Mouse (Mus musculus): ENCODE results near the gene Rad51b. TPM values are rescaled to one million over a fixed set of nuclear protein-coding genes. Genes with fewer than 3 reads are reported as not detected.

Rad51b gene
- total and polyA plus RNA-seq, 3 experiments: 6.5 to 8.6 (median 8.5) TPM

- H3K9me3 ChIP-seq (replicated peaks; ENCODE audit: low read length): peaks cover 10% of the 10 kb centered on the region
- no peak overlapping the region for H3K4me3 ChIP-seq (replicated peaks in 1 of 3; ENCODE audit: low read depth in 2 of 3, low read length in 2 of 3, poor library complexity in 1 of 3)
- TF ChIP-seq NELFE (IDR thresholded peaks at IDR 0.05; ENCODE audit: low read depth, low read length) (no peak), ZNF384 (IDR thresholded peaks at IDR 0.05; ENCODE audit: low read depth, low read length) (no peak), MAX (IDR thresholded peaks at IDR 0.05; ENCODE audit: low read length) (no peak), MYC (IDR thresholded peaks at IDR 0.05; ENCODE audit: low read depth, low read length) (no peak)
- peaks cover 0 to 8% of the 10 kb centered on the region in 2 experiments; a peak in 2 of 4 replicates for H3K4me1 ChIP-seq (ENCODE audit: control insufficient read depth in 1 of 2, insufficient read depth in 2 of 2)
- dilution Hi-C loops (cut with MboI; ENCODE audit: extremely low pct_ligation_motif_present, extremely low pct_unique_long_range_greater_than_20kb, low sequenced_read_pairs): no loop called here
- in situ Hi-C loops (cut with MboI; ENCODE audit: low pct_ligation_motif_present, low pct_unique_long_range_greater_than_20kb, low sequenced_read_pairs): no loop called here
- peaks cover 17 to 68% of the 10 kb centered on the region in 2 experiments for H3K36me3 ChIP-seq (replicated peaks in 1 of 2; ENCODE audit: control insufficient read depth in 1 of 2, insufficient read depth in 1 of 2, low read length in 1 of 2)
- H3K4me2 ChIP-seq (ENCODE audit: insufficient read depth, low read depth, poor library complexity, severe bottlenecking): no peak overlapping the region
- H3K9ac ChIP-seq (ENCODE audit: insufficient read depth, low read depth): no peak overlapping the region
- H3K27me3 ChIP-seq (replicated peaks): no peaks in the 10 kb centered on the region
- no peak overlapping the region for H3K27ac ChIP-seq (ENCODE audit: insufficient read depth, low read depth)
- no peak for DNase-seq (ENCODE audit: extremely low read depth)
- no peaks in the 10 kb centered on the region for H3K79me2 ChIP-seq (replicated peaks; ENCODE audit: control insufficient read depth, extremely low read depth, insufficient read depth, poor library complexity, severe bottlenecking)
These were observed 33.5 kb downstream of the Rad51b start for GRCm38 (mm10) chr12:79330571-79330970.

GRCm38 (mm10) chr12:79331722-79332121 is 34.6 kb downstream of the Rad51b start:
- Histone ChIP-seq H3K4me2 (ENCODE audit: insufficient read depth, low read depth, poor library complexity, severe bottlenecking) (no peak overlapping the region), H3K27ac (ENCODE audit: insufficient read depth, low read depth) (no peak overlapping the region), H3K9me3 (replicated peaks; ENCODE audit: low read length) (peaks cover 10% of the 10 kb centered on the region), H3K27me3 (replicated peaks) (no peaks in the 10 kb centered on the region), H3K4me1 (ENCODE audit: control insufficient read depth in 1 of 2, insufficient read depth in 2 of 2) (peaks cover 0 to 8% of the 10 kb centered on the region in 2 experiments; a peak in 2 of 4 replicates), H3K36me3 (replicated peaks in 1 of 2; ENCODE audit: control insufficient read depth in 1 of 2, insufficient read depth in 1 of 2, low read length in 1 of 2) (peaks cover 15 to 68% of the 10 kb centered on the region in 2 experiments), H3K9ac (ENCODE audit: insufficient read depth, low read depth) (no peak overlapping the region), H3K79me2 (replicated peaks; ENCODE audit: control insufficient read depth, extremely low read depth, insufficient read depth, poor library complexity, severe bottlenecking) (no peaks in the 10 kb centered on the region), H3K4me3 (replicated peaks in 1 of 3; ENCODE audit: low read depth in 2 of 3, low read length in 2 of 3, poor library complexity in 1 of 3) (no peak overlapping the region)
- in situ Hi-C loops (cut with MboI; ENCODE audit: low pct_ligation_motif_present, low pct_unique_long_range_greater_than_20kb, low sequenced_read_pairs) (no loop called here), dilution Hi-C loops (cut with MboI; ENCODE audit: extremely low pct_ligation_motif_present, extremely low pct_unique_long_range_greater_than_20kb, low sequenced_read_pairs) (no loop called here)
- DNase-seq (ENCODE audit: extremely low read depth): no peak
- no peak for TF ChIP-seq MAX (IDR thresholded peaks at IDR 0.05; ENCODE audit: low read length)

GRCm38 (mm10) chr12:79338791-79339190 is 41.7 kb downstream of the Rad51b start:
- Histone ChIP-seq H3K4me1 (ENCODE audit: control insufficient read depth in 1 of 2, insufficient read depth in 2 of 2) (peaks cover 0 to 2% of the 10 kb centered on the region in 2 experiments; a peak in 1 of 4 replicates), H3K4me2 (ENCODE audit: insufficient read depth, low read depth, poor library complexity, severe bottlenecking) (no peak overlapping the region), H3K4me3 (replicated peaks in 1 of 3; ENCODE audit: low read depth in 2 of 3, low read length in 2 of 3, poor library complexity in 1 of 3) (no peak overlapping the region), H3K9ac (ENCODE audit: insufficient read depth, low read depth) (no peak overlapping the region), H3K9me3 (replicated peaks; ENCODE audit: low read length) (peaks cover 9% of the 10 kb centered on the region), H3K27ac (ENCODE audit: insufficient read depth, low read depth) (no peak overlapping the region), H3K27me3 (replicated peaks) (no peaks in the 10 kb centered on the region), H3K36me3 (replicated peaks in 1 of 2; ENCODE audit: control insufficient read depth in 1 of 2, insufficient read depth in 1 of 2, low read length in 1 of 2) (peaks cover 11 to 56% of the 10 kb centered on the region in 2 experiments), H3K79me2 (replicated peaks; ENCODE audit: control insufficient read depth, extremely low read depth, insufficient read depth, poor library complexity, severe bottlenecking) (no peaks in the 10 kb centered on the region)
- DNase-seq (ENCODE audit: extremely low read depth): no peak
- TF ChIP-seq SMC3 (IDR thresholded peaks at IDR 0.05; ENCODE audit: low read depth, low read length): no peak
- no peak for TF ChIP-seq POLR2A (IDR thresholded peaks at IDR 0.05; ENCODE audit: low read depth, low read length)
- no peak for TF ChIP-seq KAT2A (IDR thresholded peaks at IDR 0.05; ENCODE audit: insufficient replicate concordance, low read length)
- TF ChIP-seq UBTF (IDR thresholded peaks at IDR 0.05; ENCODE audit: low read depth, low read length): no peak
- TF ChIP-seq JUND (conservative IDR thresholded peaks at IDR 0.05; ENCODE audit: low read depth, low read length): no peak
- TF ChIP-seq CHD1 (IDR thresholded peaks at IDR 0.05; ENCODE audit: low read depth, low read length): no peak
- TF ChIP-seq ZNF384 (IDR thresholded peaks at IDR 0.05; ENCODE audit: low read depth, low read length): no peak
- no peak for TF ChIP-seq GABPA (IDR thresholded peaks at IDR 0.05; ENCODE audit: insufficient replicate concordance, low read depth, low read length)
- no peak for TF ChIP-seq RAD21 (IDR thresholded peaks at IDR 0.05; ENCODE audit: low read depth, low read length)
- TF ChIP-seq MEF2A (IDR thresholded peaks at IDR 0.05; ENCODE audit: borderline replicate concordance, low read depth, low read length): no peak
- no peak for TF ChIP-seq BHLHE40 (IDR thresholded peaks at IDR 0.05; ENCODE audit: low read depth, low read length)
- TF ChIP-seq TBP (conservative IDR thresholded peaks at IDR 0.05; ENCODE audit: low read depth, low read length): no peak
- TF ChIP-seq CHD2 (IDR thresholded peaks at IDR 0.05; ENCODE audit: low read length): no peak
- TF ChIP-seq ZMIZ1 (IDR thresholded peaks at IDR 0.05; ENCODE audit: low read depth, low read length): no peak
- no peak for TF ChIP-seq JUN (IDR thresholded peaks at IDR 0.05; ENCODE audit: insufficient read depth, low read depth, low read length)
- no peak for TF ChIP-seq MXI1 (IDR thresholded peaks at IDR 0.05; ENCODE audit: low read depth, low read length)
- in situ Hi-C loops (cut with MboI; ENCODE audit: low pct_ligation_motif_present, low pct_unique_long_range_greater_than_20kb, low sequenced_read_pairs) (no loop called here), dilution Hi-C loops (cut with MboI; ENCODE audit: extremely low pct_ligation_motif_present, extremely low pct_unique_long_range_greater_than_20kb, low sequenced_read_pairs) (no loop called here)
